Mouse (Mus musculus): ENCODE measurements around the gene Spg7. TPM values are rescaled to one million over a fixed set of nuclear protein-coding genes. Genes with fewer than 3 reads are reported as not detected.
"Not testable (repeated sequence)": the region's sequence is repeated elsewhere in the genome, so short reads cannot be mapped to it uniquely, and the experiment has no call there.

Gene Spg7
- total RNA-seq, 1 experiment from 2014 or later: 76.3 TPM

GRCm38 (mm10) chr8:123038351-123038750, 24.4 kb upstream of the Spg7 start:
- ATAC-seq (replicated peaks in 1 of 2; ENCODE audit: insufficient read depth in 1 of 2, low FRiP score in 2 of 2, low TSS enrichment in 1 of 2, low read depth in 1 of 2, poor library complexity in 2 of 2, severe bottlenecking in 2 of 2): no peak

DNA sequence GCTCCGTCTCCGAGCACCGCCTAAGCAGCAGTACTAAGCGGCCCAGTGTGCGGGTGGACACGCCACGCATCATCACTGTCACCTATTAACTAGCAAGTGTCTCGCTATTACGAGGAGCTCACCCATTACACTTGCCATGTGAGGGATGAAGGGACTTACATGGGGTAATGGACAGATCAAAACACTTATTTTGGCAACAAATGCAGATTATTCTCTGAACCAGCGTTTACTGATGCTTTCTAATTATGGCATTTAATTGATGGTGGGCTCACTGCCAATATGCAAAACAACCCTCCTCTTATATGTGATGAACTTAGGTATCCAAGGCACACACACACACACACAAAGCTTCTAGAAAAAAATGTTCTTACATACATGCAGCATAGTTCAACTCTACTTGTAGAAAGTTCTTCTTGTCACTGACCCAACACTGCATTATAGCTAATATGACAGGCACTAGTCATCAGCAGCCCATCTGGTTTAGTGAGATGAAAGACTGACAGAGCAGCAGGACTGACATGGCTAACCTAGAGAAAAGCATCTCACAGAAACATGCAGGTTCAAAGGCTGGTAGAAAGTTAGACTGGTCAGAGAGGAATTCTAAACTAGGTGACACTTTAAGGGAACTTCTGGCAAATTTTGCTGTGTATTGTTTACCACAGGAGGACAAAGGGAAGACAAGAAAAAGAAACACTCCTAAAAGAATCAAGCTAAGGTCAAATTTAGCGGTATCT, 23.2 kb upstream of the Spg7 start:
- no peak for ATAC-seq (replicated peaks in 1 of 2; ENCODE audit: insufficient read depth in 1 of 2, low FRiP score in 2 of 2, low TSS enrichment in 1 of 2, low read depth in 1 of 2, poor library complexity in 2 of 2, severe bottlenecking in 2 of 2)

DNA sequence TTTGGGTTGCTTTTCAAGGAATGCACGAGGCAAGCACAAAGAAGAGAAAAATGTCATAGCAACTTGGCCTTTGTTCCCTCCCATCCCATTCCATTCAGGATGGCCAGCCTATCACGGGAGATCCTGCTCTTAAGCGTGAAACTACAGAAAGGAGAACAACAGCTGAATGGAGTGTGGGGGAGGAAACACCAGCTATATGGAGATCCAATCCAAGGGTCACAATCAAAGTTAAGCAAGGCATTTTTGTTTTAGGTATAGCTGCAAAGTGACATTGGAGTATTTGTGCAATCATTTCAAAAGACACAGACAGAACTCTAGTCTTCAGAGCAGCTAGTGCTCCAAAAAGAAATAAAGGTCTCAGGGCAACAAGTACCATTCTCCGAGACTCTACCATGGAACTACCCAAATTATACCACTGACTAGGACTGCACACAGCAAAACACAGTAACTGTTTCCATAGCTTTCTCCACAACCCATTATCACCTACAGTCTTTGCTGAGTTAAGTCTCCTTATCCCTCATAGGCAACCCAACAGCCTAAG, 22.6 kb upstream of the Spg7 start:
- ATAC-seq (replicated peaks in 1 of 2; ENCODE audit: insufficient read depth in 1 of 2, low FRiP score in 2 of 2, low TSS enrichment in 1 of 2, low read depth in 1 of 2, poor library complexity in 2 of 2, severe bottlenecking in 2 of 2): no peak

DNA sequence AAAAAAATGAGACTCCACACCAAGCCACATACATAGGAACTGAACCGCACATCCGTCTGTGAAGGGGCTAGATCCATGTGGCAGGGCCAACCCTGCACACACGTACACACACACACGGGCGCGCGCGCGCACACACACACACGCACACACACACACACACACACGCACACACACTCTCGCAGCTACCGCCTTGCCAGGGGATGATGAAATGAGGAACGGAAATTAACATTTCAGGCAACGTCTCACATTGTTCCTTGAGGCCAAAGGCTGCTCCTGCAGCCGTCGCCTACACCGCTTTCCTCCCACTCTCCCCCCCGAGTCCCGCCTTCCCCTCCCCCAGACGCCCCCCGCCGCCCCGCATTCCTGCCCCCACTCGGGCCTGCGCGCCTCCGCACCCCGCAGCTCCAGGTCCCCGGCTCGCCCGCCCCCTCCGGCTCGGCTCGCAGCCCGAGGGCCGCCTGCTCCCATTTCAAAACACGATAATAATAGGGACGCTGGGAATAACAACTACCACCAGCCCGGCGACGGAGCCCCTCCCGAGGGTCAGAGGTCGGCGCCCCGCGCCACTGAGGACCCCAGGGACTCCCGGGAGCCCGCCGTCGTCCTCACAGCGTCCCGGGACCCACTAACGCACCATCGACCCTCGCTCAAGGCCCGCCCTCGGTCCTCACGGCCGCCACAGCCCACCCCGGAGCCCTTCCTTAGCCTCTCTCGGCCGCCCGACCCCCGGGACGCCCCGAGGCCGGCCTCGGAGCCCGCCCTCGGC, 21.6 kb upstream of the Spg7 start:
- peak; percentile 18 to 23; a peak in 3 of 4 replicates for ATAC-seq (replicated peaks in 1 of 2; ENCODE audit: insufficient read depth in 1 of 2, low FRiP score in 2 of 2, low TSS enrichment in 1 of 2, low read depth in 1 of 2, poor library complexity in 2 of 2, severe bottlenecking in 2 of 2)

DNA sequence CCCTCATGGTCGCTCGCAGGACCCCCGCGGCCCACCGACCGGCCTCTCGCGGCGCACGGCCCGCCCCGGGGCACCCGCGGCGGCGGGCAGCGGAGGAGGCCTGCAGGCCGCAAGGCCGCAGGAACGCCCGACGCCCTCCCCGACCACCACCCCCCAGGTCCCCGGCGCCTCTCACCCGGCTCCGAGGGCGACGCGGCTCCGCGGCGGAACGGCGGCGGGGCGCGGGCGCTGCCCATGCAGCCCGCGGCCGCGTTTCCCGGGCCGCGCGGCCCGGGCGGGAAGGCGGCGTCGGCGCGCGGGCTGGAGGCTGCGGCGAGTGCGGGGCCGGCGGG, 21.0 kb upstream of the Spg7 start:
- no peak for ATAC-seq (replicated peaks in 1 of 2; ENCODE audit: insufficient read depth in 1 of 2, low FRiP score in 2 of 2, low TSS enrichment in 1 of 2, low read depth in 1 of 2, poor library complexity in 2 of 2, severe bottlenecking in 2 of 2)

- peak; percentile 94 for ATAC-seq (replicated peaks in 1 of 2; ENCODE audit: insufficient read depth in 1 of 2, low FRiP score in 2 of 2, low TSS enrichment in 1 of 2, low read depth in 1 of 2, poor library complexity in 2 of 2, severe bottlenecking in 2 of 2)
Observed at GRCm38 (mm10) chr8:123042158-123042973, 20.4 kb upstream of the Spg7 start, which contains the start of gene Ankrd11. Gene Ankrd11, minus strand, starts transcription at chr8:123042277.

- no peak; a peak in 1 of 4 replicates for ATAC-seq (replicated peaks in 1 of 2; ENCODE audit: insufficient read depth in 1 of 2, low FRiP score in 2 of 2, low TSS enrichment in 1 of 2, low read depth in 1 of 2, poor library complexity in 2 of 2, severe bottlenecking in 2 of 2)
Observed at GRCm38 (mm10) chr8:123042974-123043625, 19.6 kb upstream of the Spg7 start.

GRCm38 (mm10) chr8:123043941-123044340, 18.8 kb upstream of the Spg7 start:
- no peak for ATAC-seq (replicated peaks in 1 of 2; ENCODE audit: insufficient read depth in 1 of 2, low FRiP score in 2 of 2, low TSS enrichment in 1 of 2, low read depth in 1 of 2, poor library complexity in 2 of 2, severe bottlenecking in 2 of 2)

GRCm38 (mm10) chr8:123044743-123045425, 17.9 kb upstream of the Spg7 start:
- not testable (repeated sequence) for ATAC-seq (replicated peaks in 1 of 2; ENCODE audit: insufficient read depth in 1 of 2, low FRiP score in 2 of 2, low TSS enrichment in 1 of 2, low read depth in 1 of 2, poor library complexity in 2 of 2, severe bottlenecking in 2 of 2)

- no peak for ATAC-seq (replicated peaks in 1 of 2; ENCODE audit: insufficient read depth in 1 of 2, low FRiP score in 2 of 2, low TSS enrichment in 1 of 2, low read depth in 1 of 2, poor library complexity in 2 of 2, severe bottlenecking in 2 of 2)
Observed at GRCm38 (mm10) chr8:123046706-123047105, 16.0 kb upstream of the Spg7 start.

DNA sequence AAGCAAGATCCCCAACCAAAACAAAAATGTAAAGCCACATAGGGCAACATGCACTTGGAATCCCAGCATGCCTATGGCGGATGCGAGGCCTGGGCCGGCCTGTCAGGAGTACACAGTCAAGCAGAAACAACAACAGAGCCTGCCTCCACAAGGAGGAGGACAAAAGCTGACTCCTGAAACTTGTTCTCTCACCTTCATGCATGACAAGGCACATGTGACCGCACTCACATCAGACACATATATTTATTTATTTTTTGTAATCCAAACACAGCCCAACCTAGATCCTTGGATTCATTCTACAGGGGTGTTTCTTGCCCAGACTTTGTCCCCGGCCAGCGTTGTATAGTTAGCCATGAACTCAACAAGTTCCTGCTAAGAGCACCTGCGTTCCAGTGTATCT, 14.9 kb upstream of the Spg7 start:
- no peak for ATAC-seq (replicated peaks in 1 of 2; ENCODE audit: insufficient read depth in 1 of 2, low FRiP score in 2 of 2, low TSS enrichment in 1 of 2, low read depth in 1 of 2, poor library complexity in 2 of 2, severe bottlenecking in 2 of 2)

- ATAC-seq (replicated peaks in 1 of 2; ENCODE audit: insufficient read depth in 1 of 2, low FRiP score in 2 of 2, low TSS enrichment in 1 of 2, low read depth in 1 of 2, poor library complexity in 2 of 2, severe bottlenecking in 2 of 2): no peak
Observed at GRCm38 (mm10) chr8:123048402-123048801, 14.3 kb upstream of the Spg7 start.

DNA sequence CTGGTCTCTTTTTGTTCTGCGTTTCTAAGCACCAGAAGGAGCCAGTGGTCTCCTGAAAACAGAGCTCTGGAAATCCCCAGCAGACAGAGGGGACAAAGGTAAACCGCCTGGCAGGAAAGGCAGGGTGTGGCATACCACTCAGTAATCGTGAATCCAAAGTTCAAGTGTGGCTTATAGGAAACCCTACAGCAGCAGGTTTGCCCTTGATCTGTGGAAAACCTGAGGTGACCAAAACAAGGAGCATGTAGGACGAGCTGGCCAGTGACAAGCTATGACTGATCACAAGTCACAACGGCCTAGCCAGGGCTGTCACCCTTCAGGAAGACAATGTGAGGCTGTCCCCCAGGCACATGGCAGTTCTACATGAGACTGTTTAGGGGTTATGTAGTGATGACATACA, 11.3 kb upstream of the Spg7 start:
- no peak for ATAC-seq (replicated peaks in 1 of 2; ENCODE audit: insufficient read depth in 1 of 2, low FRiP score in 2 of 2, low TSS enrichment in 1 of 2, low read depth in 1 of 2, poor library complexity in 2 of 2, severe bottlenecking in 2 of 2)

GRCm38 (mm10) chr8:123064072-123064471, 1.3 kb downstream of the Spg7 start:
- ATAC-seq (replicated peaks in 1 of 2; ENCODE audit: insufficient read depth in 1 of 2, low FRiP score in 2 of 2, low TSS enrichment in 1 of 2, low read depth in 1 of 2, poor library complexity in 2 of 2, severe bottlenecking in 2 of 2): no peak

DNA sequence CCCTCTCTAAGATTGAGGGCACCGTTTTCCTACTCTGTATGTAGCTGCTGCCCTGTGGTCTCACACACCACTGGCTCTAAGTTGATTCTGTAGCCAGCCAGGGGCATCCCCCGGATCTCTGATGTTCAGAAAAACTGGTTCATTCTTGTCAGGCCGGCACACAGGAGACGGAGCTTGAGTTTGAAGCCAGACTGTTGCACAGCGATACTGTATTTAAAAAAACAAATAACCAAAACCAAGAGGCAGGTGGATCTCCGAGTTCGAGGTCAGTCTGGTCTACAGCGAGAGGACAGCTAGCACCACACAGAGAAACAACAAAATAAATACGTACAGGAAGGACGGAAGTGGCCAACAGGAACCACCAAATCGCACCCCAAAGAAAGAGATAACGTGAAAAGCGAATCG, 2.1 kb downstream of the Spg7 start:
- ATAC-seq (replicated peaks in 1 of 2; ENCODE audit: insufficient read depth in 1 of 2, low FRiP score in 2 of 2, low TSS enrichment in 1 of 2, low read depth in 1 of 2, poor library complexity in 2 of 2, severe bottlenecking in 2 of 2): peak; percentile 28 to 65

- ATAC-seq (replicated peaks in 1 of 2; ENCODE audit: insufficient read depth in 1 of 2, low FRiP score in 2 of 2, low TSS enrichment in 1 of 2, low read depth in 1 of 2, poor library complexity in 2 of 2, severe bottlenecking in 2 of 2): peak; percentile 92 to 93
Observed at GRCm38 (mm10) chr8:123065214-123066100, 2.7 kb downstream of the Spg7 start.
